Mouse (Mus musculus) megakaryocyte progenitor cell, adult 5-6 weeks (primary cell): ENCODE results near the gene Rela. TPM values are rescaled to one million over a fixed set of nuclear protein-coding genes. Genes with fewer than 3 reads are reported as not detected.

ENCODE experiments used
- ATAC-seq: replicated peaks from 2 replicates; pipeline ENCODE4 v1.8.0; 2016; ENCODE audit warnings: mild to moderate bottlenecking, moderate TSS enrichment, inconsistent platforms; ENCODE audit not compliant: poor library complexity
- total RNA-seq, 2 experiments: library from RNA; stranded (forward) in 1 of 2; stranded (reverse) in 1 of 2; fragments of 157-497, 149-512 nt in 1 of 2; fragments of 200-1000 nt in 1 of 2; gene quantifications; 2 replicates each; pipeline versions ENCODE4 v1.2.3 to v1.2.4; 2015 to 2017

Rela gene
- total RNA-seq, 2 experiments from 2014 or later = 40.0 to 43.2 TPM

DNA sequence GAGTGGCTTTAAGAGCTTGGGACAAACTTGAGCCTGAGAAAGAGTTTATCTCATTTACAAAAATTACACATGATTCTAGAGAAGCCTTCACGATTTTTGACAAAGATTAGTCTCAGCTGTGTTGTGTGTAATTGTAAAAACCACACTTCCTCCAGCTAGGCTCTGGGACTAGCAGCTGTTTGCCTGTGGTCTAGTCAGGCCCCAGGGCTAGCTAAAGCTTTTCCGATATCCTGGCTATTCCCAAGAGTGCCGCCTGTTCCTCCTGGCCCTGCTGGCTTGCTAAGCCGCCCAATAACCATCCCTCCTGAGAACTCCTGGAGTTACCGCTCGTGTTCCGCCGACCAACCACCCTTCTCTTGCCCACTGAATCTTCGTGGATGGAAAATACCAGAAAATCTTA lies 5.2 kb upstream of the Rela start:
- ATAC-seq = no peak

DNA sequence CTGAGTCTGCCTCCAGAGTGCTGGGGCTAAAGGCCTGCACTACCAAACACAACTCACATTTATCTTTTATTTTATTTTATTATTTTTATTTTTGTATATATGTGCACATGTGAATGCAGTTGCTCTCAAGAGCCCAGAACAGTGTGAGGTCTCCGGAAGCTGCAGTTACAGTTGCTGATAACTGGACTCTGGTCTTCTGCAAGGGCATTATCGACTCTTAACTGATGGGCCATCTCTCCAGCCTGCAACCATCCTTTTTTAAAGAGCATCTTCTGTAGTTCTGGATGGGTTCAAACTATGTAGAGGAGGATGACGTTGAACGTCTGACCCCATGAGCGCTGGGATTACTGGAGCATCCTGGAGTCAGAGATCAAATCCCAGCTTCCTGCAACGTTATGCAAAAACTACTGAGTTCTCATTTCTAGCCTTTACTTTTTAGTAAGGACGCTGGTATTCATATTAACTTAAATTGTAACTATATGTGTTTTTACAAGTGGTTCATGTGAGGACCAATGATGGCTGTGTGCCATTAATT lies 1.2 kb upstream of the Rela start:
- ATAC-seq = no peak

GRCm38 (mm10) chr19:5636571-5637041 lies 677 bp upstream of the Rela start:
- no peak for ATAC-seq

- no peak for ATAC-seq
Measured at GRCm38 (mm10) chr19:5638416-5639005, 1.2 kb downstream of the Rela start.

DNA sequence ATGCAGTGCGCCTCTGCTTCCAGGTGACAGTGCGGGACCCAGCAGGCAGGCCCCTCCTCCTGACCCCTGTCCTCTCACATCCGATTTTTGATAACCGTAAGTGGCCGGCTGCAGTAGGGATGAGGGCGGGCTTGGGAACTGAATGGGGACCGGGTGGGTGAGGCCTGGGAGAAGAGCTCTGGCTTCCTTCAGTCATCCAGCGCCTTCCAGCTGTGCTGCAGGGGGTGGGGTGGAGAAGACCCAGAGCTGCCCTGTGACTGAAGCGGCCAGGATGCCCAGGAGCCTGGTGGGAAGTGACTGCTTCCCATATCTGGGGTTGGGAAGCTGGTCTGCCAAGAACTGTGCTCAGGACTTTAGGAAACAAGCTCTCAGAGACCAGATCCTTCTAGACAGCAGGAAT lies 3.1 kb downstream of the Rela start:
- ATAC-seq = no peak

DNA sequence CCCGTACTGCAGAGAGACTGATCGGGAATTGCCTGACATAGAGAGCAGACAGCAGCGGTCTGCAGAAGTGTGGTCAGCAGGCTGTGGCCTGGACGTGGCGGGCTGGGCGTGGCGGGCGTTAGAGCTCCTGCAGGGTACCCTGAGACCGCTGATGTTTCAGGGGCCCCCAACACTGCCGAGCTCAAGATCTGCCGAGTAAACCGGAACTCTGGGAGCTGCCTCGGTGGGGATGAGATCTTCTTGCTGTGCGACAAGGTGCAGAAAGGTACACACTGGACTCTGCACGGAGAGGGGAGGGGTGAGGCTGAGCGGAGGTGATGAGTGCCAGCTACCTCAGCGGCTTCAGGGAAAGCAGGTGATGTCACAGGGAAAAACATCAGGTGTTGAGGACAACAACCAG lies 3.7 kb downstream of the Rela start:
- ATAC-seq = no peak

DNA sequence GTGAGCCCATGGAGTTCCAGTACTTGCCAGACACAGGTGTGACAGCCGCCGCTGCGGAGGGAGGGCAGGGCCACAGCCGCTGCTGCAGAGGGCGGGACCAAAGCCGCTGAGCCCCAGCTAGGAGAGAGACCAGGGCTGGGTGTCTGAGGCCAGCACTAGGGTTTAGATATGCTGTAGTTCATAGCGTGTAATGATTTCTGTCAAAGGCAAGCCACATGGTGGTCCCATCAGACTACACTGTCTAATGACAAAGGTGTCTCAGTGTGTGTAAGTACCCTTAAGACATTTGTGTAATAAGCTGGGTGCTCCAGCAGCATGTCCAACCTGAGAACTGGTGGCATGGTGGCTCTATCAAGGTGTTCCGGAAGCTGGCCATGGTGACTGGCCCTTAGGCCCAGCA lies 4.4 kb downstream of the Rela start:
- no peak for ATAC-seq

DNA sequence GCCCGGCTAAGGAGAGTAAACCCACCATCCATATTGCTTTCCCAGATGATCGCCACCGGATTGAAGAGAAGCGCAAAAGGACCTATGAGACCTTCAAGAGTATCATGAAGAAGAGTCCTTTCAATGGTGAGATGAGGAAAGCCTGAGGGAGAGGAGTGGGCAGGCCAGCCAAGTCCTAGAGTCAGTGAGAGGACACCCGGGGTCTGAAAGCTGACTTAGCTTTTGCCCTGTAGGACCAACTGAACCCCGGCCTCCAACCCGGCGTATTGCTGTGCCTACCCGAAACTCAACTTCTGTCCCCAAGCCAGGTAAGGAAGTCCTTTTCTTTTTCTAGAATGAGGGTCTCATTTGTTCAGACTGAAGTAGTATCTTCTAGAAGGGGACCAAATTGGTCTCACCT lies 8.0 kb downstream of the Rela start:
- ATAC-seq = no peak

DNA sequence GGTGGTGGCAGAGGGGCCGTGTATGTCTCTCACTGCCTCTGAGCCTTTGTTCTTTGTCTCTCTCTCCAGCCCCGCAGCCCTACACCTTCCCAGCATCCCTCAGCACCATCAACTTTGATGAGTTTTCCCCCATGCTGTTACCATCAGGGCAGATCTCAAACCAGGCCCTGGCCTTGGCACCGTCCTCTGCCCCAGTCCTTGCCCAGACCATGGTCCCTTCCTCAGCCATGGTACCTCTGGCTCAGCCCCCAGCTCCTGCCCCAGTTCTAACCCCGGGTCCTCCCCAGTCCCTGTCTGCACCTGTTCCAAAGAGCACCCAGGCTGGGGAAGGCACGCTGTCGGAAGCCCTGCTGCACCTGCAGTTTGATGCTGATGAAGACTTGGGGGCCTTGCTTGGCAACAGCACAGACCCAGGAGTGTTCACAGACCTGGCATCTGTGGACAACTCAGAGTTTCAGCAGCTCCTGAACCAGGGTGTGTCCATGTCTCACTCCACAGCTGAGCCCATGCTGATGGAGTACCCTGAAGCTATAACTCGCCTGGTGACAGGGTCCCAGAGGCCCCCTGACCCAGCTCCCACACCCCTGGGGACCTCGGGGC lies 9.5 kb downstream of the Rela start:
- no peak for ATAC-seq

DNA sequence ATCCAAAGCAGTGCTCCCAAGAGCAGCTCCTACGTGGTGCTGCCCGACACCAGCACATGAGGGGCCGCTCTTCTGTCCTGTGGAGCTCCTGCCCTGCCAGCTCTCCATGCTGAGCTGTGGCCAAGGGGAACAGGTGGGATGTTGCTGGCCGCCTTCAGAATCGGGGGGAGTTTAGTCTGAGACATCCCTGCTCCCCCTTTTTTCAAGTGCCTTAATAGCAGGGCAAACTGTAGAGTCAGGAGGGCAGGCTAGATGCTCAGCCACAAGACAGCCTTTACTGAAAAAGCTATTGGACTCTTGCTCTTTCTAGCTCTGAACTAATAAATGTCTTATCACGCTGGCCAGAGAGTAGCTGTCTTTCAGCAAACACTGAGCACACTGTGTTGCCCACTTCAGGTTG lies 10.5 kb downstream of the Rela start:
- ATAC-seq = no peak

GRCm38 (mm10) chr19:5648401-5649297 lies 11.4 kb downstream of the Rela start:
- ATAC-seq = peak; percentile 80

DNA sequence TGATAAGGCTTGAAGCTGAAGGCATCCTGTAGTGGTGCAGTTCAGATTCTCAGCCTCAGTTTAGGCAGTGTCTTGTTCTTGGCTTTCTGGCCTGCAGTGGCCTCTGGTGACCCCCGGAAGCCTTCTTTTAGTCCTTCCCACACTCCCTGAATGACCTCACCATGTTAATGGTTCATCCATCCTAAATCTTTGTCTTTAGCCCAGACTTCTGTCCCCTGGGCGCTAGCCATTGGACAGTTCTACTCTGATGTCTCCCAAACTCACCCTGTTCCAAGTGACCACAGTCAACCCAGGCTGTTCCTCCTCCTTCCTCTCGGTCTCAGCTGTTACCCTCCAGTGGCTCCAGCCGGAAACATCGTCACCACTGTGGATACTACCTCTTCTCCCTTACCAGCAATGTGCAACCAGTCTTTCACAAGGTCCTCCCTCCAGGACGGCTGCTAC lies 12.0 kb downstream of the Rela start:
- peak; percentile 70 for ATAC-seq

DNA sequence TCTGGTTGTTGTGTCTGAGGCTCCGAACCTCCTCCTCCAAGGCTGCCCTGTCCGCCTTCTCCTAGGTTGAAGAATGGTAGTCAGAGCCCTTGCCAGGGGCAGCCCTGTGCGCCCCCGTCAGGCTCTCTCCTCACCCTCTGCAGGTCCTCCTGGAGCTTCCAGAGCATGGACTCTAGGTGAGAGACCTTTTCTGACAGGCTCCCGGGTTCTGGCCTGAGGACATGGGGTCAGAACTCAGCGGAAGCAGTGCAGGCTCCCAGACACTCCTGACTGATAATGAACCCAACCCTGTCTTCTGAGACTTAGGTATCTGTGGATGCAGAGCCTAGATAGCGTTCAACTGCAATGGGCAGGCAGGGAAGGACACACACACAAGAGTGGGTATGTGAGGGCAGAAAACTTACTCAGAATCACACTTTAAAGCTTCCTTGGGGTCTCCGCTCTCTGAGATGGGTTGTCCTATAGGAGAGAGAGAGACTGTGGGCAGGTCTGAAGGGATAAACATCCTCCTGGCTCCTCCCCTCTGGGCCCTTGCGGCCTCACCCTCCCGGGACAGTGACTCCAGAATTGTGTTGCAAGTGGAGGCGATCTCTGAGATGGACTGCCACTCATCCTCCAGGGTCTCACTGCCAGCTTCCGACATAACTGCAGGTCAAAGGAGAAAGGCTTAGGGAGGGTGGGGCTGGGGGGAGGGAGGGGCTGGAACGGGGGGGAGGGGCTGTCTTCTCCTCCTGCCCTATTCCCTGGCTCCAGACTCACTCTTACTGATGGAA lies 14.4 kb downstream of the Rela start:
- ATAC-seq = no peak

GRCm38 (mm10) chr19:5652570-5652969 lies 15.3 kb downstream of the Rela start:
- no peak for ATAC-seq

DNA sequence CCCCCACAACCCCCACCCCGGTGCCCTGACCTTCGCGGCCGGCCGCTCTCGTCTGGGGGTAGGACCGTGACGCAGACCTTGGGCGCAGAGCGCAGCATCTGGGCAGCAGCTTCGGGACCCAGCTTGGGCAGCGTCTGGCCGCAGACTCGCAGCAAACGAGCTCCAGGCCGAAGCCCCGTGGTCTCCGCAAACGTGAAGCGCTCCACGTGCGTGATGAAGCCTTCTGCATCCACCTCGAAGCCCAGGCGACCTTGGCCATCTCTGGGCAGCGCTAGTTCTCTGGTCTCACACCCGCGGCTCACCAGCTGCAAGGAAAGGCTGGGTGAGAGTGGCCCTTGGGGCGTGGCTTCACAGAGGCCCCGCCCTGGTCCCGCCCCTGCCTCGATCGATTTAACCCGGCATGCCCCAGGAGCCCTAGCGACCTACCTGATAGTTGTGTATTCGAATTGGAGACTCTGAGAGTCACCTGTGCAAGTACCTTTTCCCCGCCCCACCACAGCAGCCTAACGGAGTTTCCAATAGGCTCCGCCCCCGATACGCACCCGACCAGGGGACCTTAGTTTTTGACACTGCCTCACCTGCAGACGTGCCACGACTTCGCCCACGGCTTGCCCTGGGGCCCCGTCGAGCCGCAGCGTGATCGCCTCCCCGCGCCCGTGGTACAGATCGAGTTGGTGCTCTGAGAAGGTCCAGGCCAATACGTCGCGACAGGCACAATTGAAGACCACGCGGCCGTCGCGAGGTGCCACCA lies 16.9 kb downstream of the Rela start:
- no peak for ATAC-seq

DNA sequence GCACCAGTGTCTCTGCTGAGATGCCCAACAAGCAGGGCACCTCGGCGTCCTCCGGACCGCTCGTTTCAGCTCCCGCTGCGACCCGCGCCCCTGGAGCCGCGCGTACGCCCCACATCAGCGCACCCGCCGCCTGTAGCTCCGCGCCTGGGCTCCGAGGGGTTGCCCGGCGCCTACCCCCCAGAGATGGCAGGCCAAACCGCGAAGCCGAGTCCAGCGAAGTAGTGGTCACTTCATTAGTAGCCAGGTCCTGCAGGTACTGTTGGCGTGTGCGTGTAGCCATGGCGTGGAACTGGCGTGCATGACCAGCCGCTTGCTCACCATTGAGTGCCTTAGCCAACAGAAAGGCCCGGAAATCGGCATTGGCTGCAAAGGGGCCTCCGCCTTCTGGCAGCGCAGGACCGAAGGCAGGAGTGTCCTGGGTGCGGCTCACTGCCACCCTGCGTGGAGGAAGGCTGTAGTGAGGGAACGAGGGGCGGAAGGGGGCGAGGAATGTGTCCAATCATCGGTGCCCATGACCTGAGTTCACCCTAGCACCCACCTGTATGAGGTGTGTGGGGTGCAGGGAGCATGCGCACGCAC lies 17.5 kb downstream of the Rela start:
- ATAC-seq = no peak

- ATAC-seq = peak; percentile 40
Measured at GRCm38 (mm10) chr19:5660942-5661751, 23.9 kb downstream of the Rela start.

GRCm38 (mm10) chr19:5662310-5662709 lies 25.0 kb downstream of the Rela start:
- no peak for ATAC-seq
